Mouse (Mus musculus) liver, embryonic 15.5 days (tissue): ENCODE measurements around the gene Gm28035. TPM values are rescaled to one million over a fixed set of nuclear protein-coding genes. Genes with fewer than 3 reads are reported as not detected.

Experiments used
- ATAC-seq: fragments of 200-750 bp; cut with Nextera tagmentation; 2 replicates; pipeline ENCODE4 v1.8.0; 2017; ENCODE audit warnings: moderate number of reproducible peaks, mild to moderate bottlenecking, moderate library complexity; ENCODE audit not compliant: insufficient read depth
- H3K27ac ChIP-seq: fragments of 300-500 bp; sonication (generic); replicated peaks from 2 replicates; pipeline ENCODE4 v1.5.1; 2015; ENCODE audit warnings: mild to moderate bottlenecking, inconsistent platforms
- H3K27me3 ChIP-seq: fragments of 300-500 bp; sonication (generic); 2 replicates; pipeline ENCODE4 v1.6.1; 2015; ENCODE audit warnings: mild to moderate bottlenecking, inconsistent platforms
- H3K36me3 ChIP-seq: fragments of 300-500 bp; sonication (generic); replicated peaks from 2 replicates; pipeline ENCODE4 v1.6.1; 2015; ENCODE audit warnings: moderate library complexity, mild to moderate bottlenecking, inconsistent platforms
- H3K4me1 ChIP-seq: fragments of 300-500 bp; sonication (generic); replicated peaks from 2 replicates; pipeline ENCODE4 v1.6.1; 2015; ENCODE audit warnings: inconsistent platforms
- H3K4me2 ChIP-seq: fragments of 300-500 bp; sonication (generic); 2 replicates; pipeline ENCODE4 v1.6.1; 2015; ENCODE audit warnings: moderate library complexity, mild to moderate bottlenecking, inconsistent platforms
- H3K4me3 ChIP-seq: fragments of 300-500 bp; sonication (generic); replicated peaks from 2 replicates; pipeline ENCODE4 v1.5.1; 2015; ENCODE audit warnings: mild to moderate bottlenecking, inconsistent platforms
- H3K9ac ChIP-seq: fragments of 300-500 bp; sonication (generic); 2 replicates; pipeline ENCODE4 v1.6.1; 2015; ENCODE audit warnings: moderate library complexity, mild to moderate bottlenecking, inconsistent platforms
- H3K9me3 ChIP-seq: fragments of 300-500 bp; sonication (generic); replicated peaks from 2 replicates; pipeline ENCODE4 v1.6.1; 2016; ENCODE audit warnings: inconsistent platforms
- WGBS: fragments of 180-500 bp; shearing (Covaris S2); methylation state at CpG from one replicate; pipeline ENCODE4 v1.1.7; 2015; ENCODE audit warnings: mixed read lengths; ENCODE audit not compliant: insufficient replicate concordance; 5-methylcytosine and 5-hydroxymethylcytosine counted together
- polyA plus RNA-seq: library from polyadenylated mRNA; unstranded; fragments of >200 nt; fragmentation: Nextera tagmentation; extraction: Ambion mirVana; gene quantifications from 2 replicates; pipeline ENCODE4 v1.2.1, GENCODE M21; 2015

Gm28035 gene
- polyA plus RNA-seq = 0.10 and 0.16 TPM in 2 replicates

DNA sequence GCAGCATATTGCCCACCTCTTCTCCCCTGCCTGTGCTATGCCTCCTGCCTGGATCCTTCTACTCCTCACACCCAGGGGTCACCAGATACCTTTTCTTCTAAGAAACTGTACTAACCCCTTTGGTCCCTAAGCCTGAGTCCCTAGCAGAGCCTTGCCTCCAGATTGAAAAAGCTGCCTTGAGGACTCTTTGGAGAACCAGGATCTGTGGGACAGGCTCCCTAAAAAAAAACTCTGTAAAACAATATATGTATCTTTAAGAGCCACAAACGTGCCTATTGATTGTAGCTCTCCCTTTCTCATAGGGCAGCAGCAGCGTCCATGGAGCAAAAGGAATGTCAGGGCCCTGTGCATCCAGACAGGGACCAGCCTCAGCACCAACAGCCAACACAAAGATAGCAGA, at the start of gene Gm28035:
Gm28035 (plus strand) TSS at position 301 of the 400 bp plus-strand sequence.
- Histone ChIP-seq H3K27me3 (no peaks in the 10 kb centered on the region), H3K36me3 (peaks cover 49% of the 10 kb centered on the region), H3K4me2 (peak within 1 kb of the TSS; percentile 77), H3K4me3 (peak within 1 kb of the TSS; percentile 91), H3K9ac (peak within 1 kb of the TSS; percentile 90), H3K9me3 (no peaks in the 10 kb centered on the region), H3K27ac (peak within 1 kb of the TSS; percentile 92), H3K4me1 (peaks cover 78% of the 10 kb centered on the region)
- ATAC-seq = no peak
- 64% methylated on average over 2 of the region's 2 CpGs for WGBS

DNA sequence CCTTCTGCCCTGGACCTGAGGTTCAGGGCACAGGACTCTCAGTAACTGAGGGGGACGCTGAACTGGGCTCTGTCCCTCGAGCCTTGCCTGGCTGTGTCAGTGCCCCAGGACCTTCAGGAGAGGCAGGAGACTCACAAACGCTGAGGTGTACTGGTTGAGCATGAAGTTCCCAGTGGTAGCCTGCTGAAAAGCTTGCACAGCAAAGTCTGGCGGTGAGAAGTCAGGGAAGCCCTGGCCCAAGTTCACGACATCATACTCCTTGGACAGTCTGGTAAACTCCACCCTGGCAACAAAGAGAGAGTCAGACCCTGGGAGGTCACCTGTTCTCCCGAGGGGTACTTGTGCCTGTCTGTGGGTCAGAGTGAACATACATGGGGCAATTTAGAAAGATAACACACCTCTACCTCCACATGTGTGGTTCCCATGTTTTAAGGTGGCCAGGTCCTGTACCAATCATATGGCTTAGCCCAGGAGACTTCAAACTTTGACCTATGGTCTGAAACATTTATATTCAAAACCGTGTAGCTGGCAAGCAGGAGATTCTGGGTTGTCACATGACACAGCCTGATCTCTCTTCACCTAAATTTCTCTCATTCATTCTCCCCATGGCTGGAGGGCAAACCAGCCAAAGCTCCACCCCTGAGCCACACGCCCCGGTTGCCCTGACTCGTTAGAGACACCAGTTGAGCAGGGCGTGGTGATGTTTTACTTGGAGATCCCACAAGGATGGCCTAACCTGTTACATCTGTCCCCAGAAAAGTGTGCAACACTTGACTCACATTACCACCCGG, 48.4 kb upstream of the Gm28035 start:
- WGBS = 71% methylated on average over 12 of the region's 12 CpGs
- Histone ChIP-seq H3K4me3 (no peak overlapping the region), H3K4me1 (peaks cover 9% of the 10 kb centered on the region)

DNA sequence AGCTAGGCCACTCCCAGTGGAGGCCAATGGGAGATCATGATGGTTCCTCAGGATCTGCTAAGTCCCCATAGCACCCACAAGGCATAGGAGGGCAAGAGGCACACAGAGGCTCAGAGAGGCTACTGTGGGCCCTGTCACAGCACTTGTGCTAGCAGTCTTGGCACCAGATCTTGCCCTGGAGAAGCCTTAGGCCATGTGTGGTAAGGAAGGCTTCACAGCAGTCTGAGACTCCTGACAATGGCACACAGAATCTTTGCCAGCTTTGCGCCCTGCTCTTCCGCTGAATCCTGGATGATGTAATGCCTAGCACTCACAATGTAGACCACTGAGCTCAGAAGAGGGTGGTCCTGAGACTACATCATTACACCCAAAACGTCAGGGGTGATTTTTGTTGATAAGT, 45.7 kb upstream of the Gm28035 start:
- WGBS = 75% methylated on average over 3 of the region's 3 CpGs
- H3K4me1 ChIP-seq = peaks cover 26% of the 10 kb centered on the region
- no peaks in the 10 kb centered on the region for H3K36me3 ChIP-seq
- no peak for ATAC-seq
- H3K9me3 ChIP-seq = no peaks in the 10 kb centered on the region
- H3K9ac ChIP-seq = no peak overlapping the region
- no peak overlapping the region for H3K4me3 ChIP-seq
- no peaks in the 10 kb centered on the region for H3K27me3 ChIP-seq
- H3K27ac ChIP-seq = no peak overlapping the region
- no peak overlapping the region for H3K4me2 ChIP-seq

More for the DNA sequence above, 48.4 kb upstream of the Gm28035 start:
- Histone ChIP-seq H3K9ac (no peak overlapping the region), H3K27ac (no peak overlapping the region), H3K4me2 (no peak overlapping the region), H3K36me3 (no peaks in the 10 kb centered on the region), H3K9me3 (no peaks in the 10 kb centered on the region), H3K27me3 (no peaks in the 10 kb centered on the region)
- ATAC-seq = no peak

DNA sequence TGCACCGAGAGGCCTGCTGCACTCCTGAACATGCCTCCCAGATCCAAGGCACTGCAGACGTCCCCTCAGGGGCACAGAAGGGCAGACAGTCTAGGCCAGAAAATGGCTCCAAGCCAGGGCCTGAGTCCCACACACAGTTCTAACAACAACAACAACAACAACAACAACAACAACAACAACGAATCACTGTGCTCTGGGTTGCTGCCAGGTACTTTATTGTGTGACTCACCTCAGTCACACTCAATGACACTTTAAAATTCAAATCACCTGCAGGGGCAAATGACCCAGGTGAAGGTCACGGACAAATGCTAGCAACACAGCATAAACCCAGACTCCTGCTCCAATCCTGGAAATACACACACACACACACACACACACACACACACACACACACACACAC, 42.3 kb upstream of the Gm28035 start:
- peaks cover 32% of the 10 kb centered on the region for H3K4me1 ChIP-seq
- H3K4me3 ChIP-seq = no peak overlapping the region
- no peak overlapping the region for H3K4me2 ChIP-seq
- H3K9me3 ChIP-seq = no peaks in the 10 kb centered on the region
- 0 out of 2 replicates have a peak overlapping the region, but pooled peaks have one; percentile 6 for H3K27ac ChIP-seq
- 60% methylated on average over 4 of the region's 4 CpGs for WGBS
- no peaks in the 10 kb centered on the region for H3K27me3 ChIP-seq
- H3K9ac ChIP-seq = no peak overlapping the region
- ATAC-seq = no peak
- H3K36me3 ChIP-seq = no peaks in the 10 kb centered on the region

DNA sequence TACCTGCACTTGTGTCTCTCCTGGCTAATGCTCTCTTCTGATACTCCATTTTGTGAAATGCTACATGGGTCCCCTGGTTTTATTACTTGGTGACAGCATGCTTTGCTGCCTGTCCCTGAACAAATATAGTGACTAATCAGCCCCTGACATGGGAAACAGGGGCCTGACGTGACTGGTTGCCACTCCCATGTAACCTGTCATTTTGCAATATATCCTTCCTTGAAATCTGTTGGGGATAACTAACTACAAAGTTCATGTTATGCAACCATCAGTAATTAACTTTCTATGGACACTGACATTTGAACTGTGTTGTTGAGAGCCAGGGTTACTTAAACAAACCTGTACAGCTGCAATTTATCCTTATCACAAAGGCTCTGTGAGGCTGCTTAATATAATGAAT, 40.4 kb upstream of the Gm28035 start:
- H3K9me3 ChIP-seq = no peaks in the 10 kb centered on the region
- peak overlapping the region; percentile 81 for H3K27ac ChIP-seq
- H3K27me3 ChIP-seq = no peaks in the 10 kb centered on the region
- peak; percentile 62 for ATAC-seq
- no peak overlapping the region for H3K4me2 ChIP-seq
- H3K36me3 ChIP-seq = no peaks in the 10 kb centered on the region
- H3K9ac ChIP-seq = no peak overlapping the region
- peaks cover 46% of the 10 kb centered on the region for H3K4me1 ChIP-seq
- WGBS = 33% methylated on average over 1 of the region's 1 CpGs
- H3K4me3 ChIP-seq = no peak overlapping the region

DNA sequence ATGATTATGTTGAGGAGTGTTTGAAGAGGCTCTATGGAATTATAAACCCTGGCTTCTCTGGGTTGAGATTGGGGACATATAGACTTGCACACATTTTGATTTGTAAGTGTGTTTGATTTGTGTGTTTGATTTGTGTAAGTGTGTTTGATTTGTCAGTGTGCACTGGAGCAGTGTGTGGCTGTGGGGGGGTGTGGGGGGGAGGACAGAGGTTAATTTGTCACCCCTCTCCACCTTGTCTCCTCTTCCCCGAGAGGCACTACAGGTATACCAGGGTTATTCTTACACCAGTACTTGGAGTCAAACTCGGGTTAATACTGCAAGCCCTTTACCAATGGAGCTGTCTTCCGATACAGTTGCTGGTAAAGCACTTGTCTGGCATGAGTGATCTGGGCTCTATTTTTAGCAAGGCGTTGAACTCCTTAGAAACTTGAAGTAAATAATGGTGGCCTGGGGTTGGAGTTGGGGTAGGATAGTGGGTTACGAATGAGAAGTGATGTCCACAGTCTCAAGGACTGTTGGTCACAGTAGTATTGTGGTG, 39.9 kb upstream of the Gm28035 start:
- Histone ChIP-seq H3K9me3 (no peaks in the 10 kb centered on the region), H3K4me1 (peaks cover 51% of the 10 kb centered on the region), H3K4me3 (no peak overlapping the region), H3K4me2 (no peak overlapping the region), H3K9ac (no peak overlapping the region), H3K27me3 (no peaks in the 10 kb centered on the region), H3K27ac (peak overlapping the region; percentile 81), H3K36me3 (no peaks in the 10 kb centered on the region)
- ATAC-seq = peak; percentile 65
- WGBS = 60% methylated on average over 5 of the region's 5 CpGs

DNA sequence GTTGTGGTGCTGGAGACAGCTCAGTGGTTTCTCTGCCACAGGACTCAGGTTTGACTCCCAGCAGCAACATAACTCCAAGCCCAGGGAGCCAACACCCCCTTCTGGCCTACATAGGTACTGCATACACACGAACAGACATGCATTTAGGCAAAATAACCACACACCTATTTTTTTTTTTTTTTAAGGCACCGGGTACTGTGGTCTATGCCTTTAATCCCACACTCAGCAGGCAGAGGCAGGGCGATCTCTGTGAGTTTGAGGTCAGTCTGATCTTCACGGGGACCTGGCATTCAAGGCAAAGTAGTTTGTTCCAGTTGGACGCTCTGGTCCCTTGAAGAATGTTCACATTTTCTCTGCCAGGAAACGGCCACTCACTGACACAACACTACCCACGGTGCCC, 36.9 kb upstream of the Gm28035 start:
- H3K4me2 ChIP-seq = peak overlapping the region; percentile 84; the same call in 1 of the 2 replicates
- WGBS = 53% methylated on average over 7 of the region's 7 CpGs
- no peaks in the 10 kb centered on the region for H3K9me3 ChIP-seq
- H3K9ac ChIP-seq = no peak overlapping the region
- no peak overlapping the region for H3K4me3 ChIP-seq
- H3K36me3 ChIP-seq = no peaks in the 10 kb centered on the region
- no peak for ATAC-seq
- peaks cover 52% of the 10 kb centered on the region for H3K4me1 ChIP-seq
- 0 out of 2 replicates have a peak overlapping the region, but pooled peaks have one; percentile 1 for H3K27ac ChIP-seq
- no peaks in the 10 kb centered on the region for H3K27me3 ChIP-seq

DNA sequence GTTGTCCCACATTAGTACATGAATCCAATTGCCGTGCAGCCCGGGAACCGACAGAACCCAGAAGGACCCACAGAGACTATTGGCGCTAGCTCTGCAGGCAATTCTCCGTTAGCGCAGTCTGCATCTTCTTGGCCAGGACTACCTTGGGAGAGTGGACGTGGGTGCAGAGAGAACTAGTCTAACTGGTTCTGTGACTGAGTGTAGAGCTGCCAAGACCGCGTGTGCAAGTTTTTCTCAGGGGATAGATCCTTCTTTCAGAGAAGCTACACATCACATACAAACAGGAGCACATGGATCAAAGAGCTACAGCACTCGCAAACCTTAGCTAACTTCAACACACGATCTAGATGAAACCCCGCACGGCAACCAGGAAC, 35.1 kb upstream of the Gm28035 start:
- H3K4me2 ChIP-seq = peak overlapping the region; percentile 84
- H3K4me1 ChIP-seq = peaks cover 39% of the 10 kb centered on the region
- ATAC-seq = peak; percentile 23
- no peaks in the 10 kb centered on the region for H3K27me3 ChIP-seq
- no peaks in the 10 kb centered on the region for H3K9me3 ChIP-seq
- under 1% methylated on average over 13 of the region's 13 CpGs for WGBS
- no peaks in the 10 kb centered on the region for H3K36me3 ChIP-seq
- peak overlapping the region; percentile 66 for H3K9ac ChIP-seq
- H3K4me3 ChIP-seq = peak overlapping the region; percentile 77
- H3K27ac ChIP-seq = peak overlapping the region; percentile 73

DNA sequence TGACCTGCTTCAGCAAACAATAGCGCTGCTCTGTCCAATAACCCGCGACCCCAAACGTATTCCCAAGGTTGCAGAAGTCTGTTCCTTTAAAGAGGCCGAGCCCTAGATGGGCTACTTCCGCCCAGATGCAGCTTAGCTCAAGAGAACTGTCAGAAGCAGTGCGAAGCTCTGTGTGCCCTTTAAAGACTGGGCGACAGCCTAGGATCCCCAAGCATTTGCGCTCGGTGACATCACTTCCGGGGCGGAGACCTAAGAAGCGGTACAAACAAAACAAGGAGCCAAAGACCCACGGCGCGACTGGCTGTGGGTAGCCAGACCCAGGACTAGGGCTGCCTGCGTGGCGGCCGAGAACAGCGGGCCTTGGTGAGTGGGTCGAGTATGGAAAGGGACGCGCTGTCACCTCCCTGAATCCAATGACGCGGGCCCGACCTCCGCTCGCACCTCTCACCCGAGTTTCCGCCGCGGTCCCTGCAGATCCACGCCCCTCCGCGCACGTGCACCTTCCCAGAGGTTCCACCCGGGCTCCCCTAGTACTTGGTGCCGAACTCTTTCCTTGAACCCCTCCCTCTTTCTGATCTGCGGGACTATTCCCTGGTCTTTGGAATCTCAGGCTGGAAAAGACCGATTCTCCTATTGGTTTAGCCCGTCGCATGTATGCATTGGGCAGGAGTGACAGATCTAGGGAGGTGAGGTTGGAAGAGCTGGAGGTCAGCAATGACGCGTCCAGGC, 34.6 kb upstream of the Gm28035 start, which contains the start of gene Kyat1:
Kyat1 (minus strand) TSS at position 219 of the 729 bp plus-strand sequence.
- Histone ChIP-seq H3K4me1 (peaks cover 39% of the 10 kb centered on the region), H3K9me3 (no peaks in the 10 kb centered on the region), H3K27me3 (no peaks in the 10 kb centered on the region), H3K4me2 (peak within 1 kb of the TSS; percentile 84), H3K27ac (peak within 1 kb of the TSS; percentile 73), H3K4me3 (peak within 1 kb of the TSS; percentile 77), H3K36me3 (no peaks in the 10 kb centered on the region), H3K9ac (peak within 1 kb of the TSS; percentile 66)
- WGBS = under 1% methylated on average over 44 of the region's 44 CpGs
- ATAC-seq = peak; percentile 86

DNA sequence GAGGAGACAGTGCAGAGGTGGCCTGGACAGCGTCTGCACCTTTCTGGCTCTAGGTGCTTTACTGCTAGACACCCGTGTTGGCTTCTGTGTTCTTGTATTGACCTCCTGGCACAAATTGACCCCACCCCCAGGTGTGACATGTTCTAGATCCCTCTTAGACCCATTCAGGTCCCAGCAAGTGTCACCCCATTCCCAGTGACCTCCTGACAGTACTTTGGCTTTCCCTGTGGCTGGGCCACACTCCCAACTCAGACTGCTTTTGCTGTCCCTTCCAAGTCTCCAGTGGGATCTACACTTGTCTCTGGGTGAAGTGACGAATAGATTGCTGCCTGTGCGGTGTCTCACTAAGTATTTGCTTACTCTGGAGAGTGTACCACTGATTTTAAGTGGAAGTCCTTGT, 33.0 kb upstream of the Gm28035 start:
- Histone ChIP-seq H3K27ac (no peak overlapping the region), H3K9ac (no peak overlapping the region), H3K9me3 (no peaks in the 10 kb centered on the region), H3K36me3 (no peaks in the 10 kb centered on the region), H3K4me1 (peaks cover 39% of the 10 kb centered on the region), H3K4me2 (no peak overlapping the region), H3K4me3 (no peak overlapping the region), H3K27me3 (no peaks in the 10 kb centered on the region)
- 63% methylated on average over 4 of the region's 4 CpGs for WGBS
- no peak for ATAC-seq

DNA sequence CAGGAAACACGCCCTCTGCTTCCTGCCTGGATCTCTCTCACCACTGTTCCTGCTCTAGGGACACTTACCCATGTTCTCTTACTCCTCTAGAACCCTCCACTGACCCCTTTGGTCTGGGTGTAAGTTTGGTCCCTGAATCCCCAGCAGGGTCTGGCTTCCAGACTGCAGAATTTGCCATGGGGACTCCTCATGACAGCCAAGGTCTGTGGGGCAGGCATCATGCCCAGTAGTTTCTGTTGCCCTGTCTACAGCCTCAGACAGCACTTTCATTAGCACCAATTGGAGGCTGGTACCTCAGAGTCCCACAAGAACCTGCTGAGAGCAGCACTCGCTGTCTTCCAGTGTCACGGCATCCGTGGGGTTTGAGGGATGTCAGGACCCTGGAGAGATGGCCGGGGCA, 32.5 kb upstream of the Gm28035 start:
- H3K36me3 ChIP-seq = no peaks in the 10 kb centered on the region
- no peak overlapping the region for H3K27ac ChIP-seq
- ATAC-seq = no peak
- no peaks in the 10 kb centered on the region for H3K27me3 ChIP-seq
- 61% methylated on average over 5 of the region's 5 CpGs for WGBS
- peaks cover 39% of the 10 kb centered on the region for H3K4me1 ChIP-seq
- H3K4me3 ChIP-seq = no peak overlapping the region
- H3K9ac ChIP-seq = no peak overlapping the region
- H3K4me2 ChIP-seq = no peak overlapping the region
- no peaks in the 10 kb centered on the region for H3K9me3 ChIP-seq
